Mouse (Mus musculus) CD8-positive naive resting alpha-beta T cell, adult 57 days (primary cell): ENCODE results near the gene Tac4. TPM values are rescaled to one million over a fixed set of nuclear protein-coding genes. Genes with fewer than 3 reads are reported as not detected.

Source experiments
- total RNA-seq: library from RNA; stranded (reverse); gene quantifications from one replicate; pipeline ENCODE4 v1.2.4, GENCODE M21; 2023

Gene Tac4
- total RNA-seq, result not detected

DNA sequence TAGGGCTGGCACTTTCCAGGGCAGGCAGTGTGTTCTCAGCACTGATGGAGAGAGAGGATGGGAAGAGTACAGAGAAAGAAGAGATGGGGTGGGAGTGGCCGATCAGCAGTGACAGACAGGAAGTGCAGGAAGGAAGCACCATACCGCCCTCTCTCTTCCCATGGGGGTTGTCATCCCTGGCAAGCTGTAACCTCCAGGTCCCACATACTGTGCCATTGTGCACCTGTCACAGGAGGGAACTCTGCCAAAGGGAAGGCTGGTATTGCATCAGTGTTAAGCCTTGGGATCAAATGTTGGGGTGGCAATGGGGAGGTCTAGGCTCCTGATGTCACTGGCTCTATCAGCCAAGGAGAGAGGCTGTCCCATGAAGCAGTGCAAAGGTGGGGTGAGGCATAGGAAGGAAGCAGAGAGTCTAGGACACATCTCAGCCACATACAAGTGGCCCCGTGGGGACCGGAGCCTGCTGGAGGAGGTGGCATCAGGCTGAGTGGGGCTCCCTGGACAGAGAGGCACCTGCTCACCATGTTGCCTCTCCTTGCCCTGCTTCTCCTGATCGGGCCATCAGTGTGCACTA is at the start of gene Tac4:
Gene Tac4 (plus strand): TSS at position 352 of the 574 bp plus-strand sequence.

DNA sequence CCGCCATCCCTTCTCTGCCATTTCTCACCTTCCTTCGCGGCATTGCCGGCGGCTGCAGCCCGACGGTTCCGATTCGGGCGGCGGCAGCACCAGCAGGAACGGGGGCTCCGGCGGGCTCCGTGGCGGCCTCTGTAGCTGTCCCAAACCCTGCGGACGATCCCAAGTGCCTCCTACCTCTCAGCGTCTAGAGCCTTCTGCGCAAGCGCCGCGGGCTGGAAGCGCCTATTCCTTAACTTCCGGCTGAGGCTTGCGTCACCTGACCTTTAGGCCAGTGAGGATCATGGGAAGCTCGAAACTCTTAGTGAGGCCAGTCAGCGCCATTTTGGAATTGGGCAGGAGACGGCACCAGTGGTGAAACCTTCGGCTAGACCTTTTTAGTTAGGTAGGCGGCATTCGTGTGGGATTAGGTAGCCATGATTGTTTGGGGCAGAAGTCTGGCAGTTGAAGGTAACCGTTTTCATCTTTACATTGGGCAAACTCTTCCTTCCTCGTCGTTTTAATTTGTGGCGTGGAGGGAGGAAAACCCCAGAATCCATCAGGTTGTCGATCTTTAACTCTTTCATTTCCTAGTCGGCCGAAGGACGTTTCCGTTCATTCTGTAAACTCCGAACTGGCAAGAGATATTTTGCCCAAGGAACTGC is 48.8 kb downstream of the Tac4 start, which contains the start of gene Kat7:
Gene Kat7 (minus strand): TSS at position 240 of the 641 bp plus-strand sequence.

Other genes starting within 250 kb of the Tac4 start
- 13.4 TPM for gene Pdk2, start 220.2 kb upstream of the Tac4 start, total RNA-seq
- 2.4 TPM for gene Itga3, start 184.7 kb upstream of the Tac4 start, total RNA-seq
- gene Dlx3, start 141.4 kb upstream of the Tac4 start, total RNA-seq, result not detected
- gene Dlx4, start 115.3 kb upstream of the Tac4 start, total RNA-seq, result not detected
- gene Kat7, start 48.7 kb downstream of the Tac4 start, total RNA-seq, result 90.8 TPM
- 89.7 TPM for gene Fam117a, start 75.5 kb downstream of the Tac4 start, total RNA-seq
- 48.9 TPM for gene Slc35b1, start 123.2 kb downstream of the Tac4 start, total RNA-seq
- gene Spop, start 152.6 kb downstream of the Tac4 start, total RNA-seq, result 76.1 TPM